30 mouse cellular contexts compared by ENCODE assay signal in genomic region chr2:79290149-79290548, GRCm38 (mm10). TPM values are rescaled to one million over a fixed set of nuclear protein-coding genes. Genes with fewer than 3 reads are reported as not detected.
DNase-seq lines count a peak whose midpoint lies in the region; ATAC-seq and TF ChIP-seq lines count a peak whose summit lies in the region.
"Had no signal": no experiment of that assay in that cellular context is flagged by ENCODE, and none has a peak within 500 bp of the region (broad histone marks: within the 10 kb centered on the region; RNA-seq: fewer than 3 reads in every experiment).

No protein-coding gene starts in this region.

- ATAC-seq in inflammation-experienced regulatory T-cells, adult 6 months: no peak
- ATAC-seq: activated CD4-positive, CD25-positive, alpha-beta regulatory T cell, adult 4 months; forebrain, embryonic 14.5 days; forebrain, postnatal 0 days; hindbrain, postnatal 0 days; intestine, postnatal 0 days had no signal

- no peak for TF ChIP-seq CTCF in layer of hippocampus, adult 2 months (conservative IDR thresholded peaks at IDR 0.05)

- no peak for DNase-seq in layer of hippocampus, adult 2 months (ENCODE audit: low spot score in 2 of 2)
- DNase-seq in layer of hippocampus, adult 8-10 months (ENCODE audit: low spot score in 2 of 2): no peak
- DNase-seq in adipocyte (ENCODE audit: low spot score): peak; percentile 6
- DNase-seq in fibroblast of lung, adult 2 months (ENCODE audit: low read depth): peak; percentile 49
- no peak for DNase-seq in right cerebral cortex, postnatal 10 days (ENCODE audit: low spot score in 2 of 2)
- DNase-seq: adrenal gland, postnatal 10 days; adrenal gland, postnatal 36 days; B cell, adult 2 months; cerebellum, adult 11 months; cerebellum, adult 2 months; cerebellum, postnatal 10 days; cerebellum, postnatal 36 days; embryo, embryonic 11 days; forebrain, postnatal 0 days; gastrocnemius, adult 2 months; gastrocnemius, postnatal 14 days; heart, adult 2 months; heart, postnatal 14 days; heart, postnatal 4 days had no signal

- 0 out of 2 replicates have a peak overlapping the region, but pooled peaks have one; percentile 1 for H3K27ac ChIP-seq in layer of hippocampus, adult 2 months
- H3K27ac ChIP-seq: embryonic facial prominence, embryonic 10.5 days; embryonic facial prominence, embryonic 13.5 days; gastrocnemius, adult 2 months; heart, adult 2 months; heart, embryonic 10.5 days; heart, embryonic 13.5 days; hindbrain, embryonic 14.5 days; hindbrain, postnatal 0 days had no signal

- H3K4me3 ChIP-seq in layer of hippocampus, adult 2 months: no peak overlapping the region
- H3K4me3 ChIP-seq: embryonic facial prominence, embryonic 10.5 days; embryonic facial prominence, embryonic 13.5 days; erythroblast, embryonic 14.5 days; gastrocnemius, adult 2 months; heart, adult 2 months; heart, embryonic 10.5 days; heart, embryonic 13.5 days had no signal

RNA-seq across cellular contexts. Expression of gene Itga4, which starts 34.9 kb away (rescaled TPM):
- 10 to 100 TPM; 25.9 to 28.6 TPM for total RNA-seq in layer of hippocampus, adult 2 months (2021)
- total RNA-seq in layer of hippocampus, adult 8-10 months (2022): 10 to 100 TPM; 19.2 to 25.8 (median 23.6) TPM
- 100 to 1,000 TPM; 202 to 296 (median 279) TPM for polyA plus RNA-seq in inflammation-experienced regulatory T-cells, adult 6 months (2017; shearing (Covaris generic))

Comparison
In these comparisons a context has a peak if more than half of its experiments do, and no peak if none do; other contexts are left out.
1. DNase-seq: peak in adipocyte (single experiment) and fibroblast of lung, adult 2 months (single experiment); none in layer of hippocampus, adult 2 months (0 of 2), layer of hippocampus, adult 8-10 months (0 of 2) and right cerebral cortex, postnatal 10 days (0 of 2).